Mouse (Mus musculus) MEL (cell line): Measurements from ENCODE around the gene Dcdc2c. TPM values are rescaled to one million over a fixed set of nuclear protein-coding genes. Genes with fewer than 3 reads are reported as not detected.

Source experiments
- DNase-seq: peaks from one replicate; pipeline ENCODE4 v3.0.0; 2011; ENCODE audit warnings: low read depth, low spot score
- H3K27ac ChIP-seq: 2 replicates; pipeline ENCODE4 v1.5.1; 2012; ENCODE audit warnings: low read depth, mild to moderate bottlenecking, control low read depth, low read length, moderate library complexity; ENCODE audit not compliant: control insufficient read depth
- H3K27me3 ChIP-seq, 2 experiments: fragments of 150-350 bp in 1 of 2; sonication (generic) in 1 of 2; 2 replicates each; pipeline ENCODE4 v1.6.1; 2012; ENCODE audit warnings: low read length in 2 of 2, mild to moderate bottlenecking in 2 of 2, improper control_type of control experiment in 1 of 2, moderate library complexity in 1 of 2; ENCODE audit not compliant: insufficient read depth in 2 of 2, control insufficient read depth in 1 of 2
- H3K36me3 ChIP-seq, 2 experiments: 2 replicates each; pipeline ENCODE4 v1.6.1; 2012 to 2014; ENCODE audit warnings: low read length in 2 of 2, improper control_type of control experiment in 1 of 2, inconsistent platforms in 1 of 2, mild to moderate bottlenecking in 1 of 2; ENCODE audit not compliant: insufficient read depth in 2 of 2, control insufficient read depth in 1 of 2
- H3K4me1 ChIP-seq, 2 experiments: fragments of 150-350 bp in 1 of 2; sonication (generic) in 1 of 2; 2 replicates each; pipeline ENCODE4 v1.6.1; 2012; ENCODE audit warnings: low read length in 2 of 2, improper control_type of control experiment in 1 of 2, mild to moderate bottlenecking in 1 of 2; ENCODE audit not compliant: insufficient read depth in 2 of 2, control insufficient read depth in 1 of 2
- H3K4me3 ChIP-seq, 2 experiments: fragments of 150-350 bp in 1 of 2; sonication (generic) in 1 of 2; 2 replicates each; pipeline ENCODE4 v1.5.1; 2012; ENCODE audit warnings: low read depth in 2 of 2, low read length in 2 of 2, mild to moderate bottlenecking in 2 of 2, moderate library complexity in 2 of 2, control low read depth in 1 of 2, improper control_type of control experiment in 1 of 2; ENCODE audit not compliant: control insufficient read depth in 1 of 2, insufficient read depth in 1 of 2
- H3K79me2 ChIP-seq: 2 replicates; pipeline ENCODE4 v1.6.1; 2012; ENCODE audit warnings: mild to moderate bottlenecking, low read length, moderate library complexity; ENCODE audit not compliant: control insufficient read depth, poor library complexity, insufficient read depth
- H3K9ac ChIP-seq: 2 replicates; pipeline ENCODE4 v1.6.1; 2012; ENCODE audit warnings: low read depth, mild to moderate bottlenecking, control low read depth, low read length, moderate library complexity; ENCODE audit not compliant: control insufficient read depth, poor library complexity, severe bottlenecking
- H3K9me3 ChIP-seq: fragments of 150-350 bp; sonication (generic); replicated peaks from 2 replicates; pipeline ENCODE4 v1.6.1; 2012; ENCODE audit warnings: mild to moderate bottlenecking, low read length, improper control_type of control experiment, moderate library complexity; ENCODE audit not compliant: insufficient read depth
- BHLHE40 ChIP-seq: IDR thresholded peaks from 2 replicates; pipeline ENCODE4 v1.6.1; 2012; ENCODE audit warnings: low read depth, mild to moderate bottlenecking, inconsistent platforms, low read length, improper control_type of control experiment, borderline replicate concordance
- CHD1 ChIP-seq: IDR thresholded peaks from 2 replicates; pipeline ENCODE4 v1.6.1; 2012; ENCODE audit warnings: low read depth, mild to moderate bottlenecking, inconsistent platforms, low read length, improper control_type of control experiment
- CHD2 ChIP-seq: IDR thresholded peaks from 2 replicates; pipeline ENCODE4 v1.6.1; 2011; ENCODE audit warnings: low read length, improper control_type of control experiment
- CTCF ChIP-seq, 3 experiments: IDR thresholded peaks in 2 of 3; conservative IDR thresholded peaks in 1 of 3; 2 replicates each; pipeline ENCODE4 v1.5.1; 2011 to 2012; ENCODE audit warnings: low read length in 3 of 3, low read depth in 2 of 3, mild to moderate bottlenecking in 2 of 3, improper control_type of control experiment in 1 of 3, inconsistent platforms in 1 of 3, mixed read lengths in 1 of 3, moderate library complexity in 1 of 3; ENCODE audit not compliant: control insufficient read depth in 1 of 3, insufficient read depth in 1 of 3, poor library complexity in 1 of 3, severe bottlenecking in 1 of 3
- E2F4 ChIP-seq: IDR thresholded peaks from 2 replicates; pipeline ENCODE4 v1.6.1; 2011; ENCODE audit warnings: low read depth, low read length, improper control_type of control experiment, borderline replicate concordance
- EP300 ChIP-seq, 2 experiments: IDR thresholded peaks; 2 replicates each; pipeline ENCODE4 v1.6.1; 2011; ENCODE audit warnings: improper control_type of control experiment in 2 of 2, low read length in 2 of 2, low read depth in 1 of 2, mild to moderate bottlenecking in 1 of 2
- ETS1 ChIP-seq: IDR thresholded peaks from 2 replicates; pipeline ENCODE4 v1.6.1; 2012; ENCODE audit warnings: low read depth, mild to moderate bottlenecking, inconsistent platforms, low read length, improper control_type of control experiment, moderate library complexity
- GABPA ChIP-seq: IDR thresholded peaks from 2 replicates; pipeline ENCODE4 v1.6.1; 2012; ENCODE audit warnings: low read depth, mild to moderate bottlenecking, inconsistent platforms, low read length, improper control_type of control experiment, moderate library complexity
- GATA1 ChIP-seq: IDR thresholded peaks from 2 replicates; pipeline ENCODE4 v1.6.1; 2011; ENCODE audit warnings: low read depth, low read length, improper control_type of control experiment
- HCFC1 ChIP-seq: IDR thresholded peaks from 2 replicates; pipeline ENCODE4 v1.6.1; 2012; ENCODE audit warnings: low read depth, mild to moderate bottlenecking, inconsistent platforms, low read length, improper control_type of control experiment, moderate library complexity
- JUND ChIP-seq: IDR thresholded peaks from 2 replicates; pipeline ENCODE4 v1.6.1; 2011; ENCODE audit warnings: low read depth, mild to moderate bottlenecking, improper control_type of control experiment, low read length
- KAT2A ChIP-seq: conservative IDR thresholded peaks from 2 replicates; pipeline ENCODE4 v1.6.1; 2012; ENCODE audit warnings: low read depth, low read length, improper control_type of control experiment, inconsistent platforms
- MAFK ChIP-seq: IDR thresholded peaks from 2 replicates; pipeline ENCODE4 v1.6.1; 2011; ENCODE audit warnings: low read depth, mild to moderate bottlenecking, low read length, improper control_type of control experiment, borderline replicate concordance
- MAX ChIP-seq: IDR thresholded peaks from 2 replicates; pipeline ENCODE4 v1.6.1; 2011; ENCODE audit warnings: low read length, improper control_type of control experiment
- MXI1 ChIP-seq: IDR thresholded peaks from 2 replicates; pipeline ENCODE4 v1.6.1; 2011; ENCODE audit warnings: mild to moderate bottlenecking, low read depth, low read length, improper control_type of control experiment
- MYB ChIP-seq: IDR thresholded peaks from 2 replicates; pipeline ENCODE4 v1.6.1; 2011; ENCODE audit warnings: mild to moderate bottlenecking, low read depth, low read length, improper control_type of control experiment
- MYC ChIP-seq: IDR thresholded peaks from 2 replicates; pipeline ENCODE4 v1.6.1; 2011; ENCODE audit warnings: low read depth, mild to moderate bottlenecking, low read length, improper control_type of control experiment, moderate library complexity
- NELFE ChIP-seq: IDR thresholded peaks from 2 replicates; pipeline ENCODE4 v1.6.1; 2011; ENCODE audit warnings: low read depth, low read length, improper control_type of control experiment
- NRF1 ChIP-seq: IDR thresholded peaks from 2 replicates; pipeline ENCODE4 v1.6.1; 2014; ENCODE audit warnings: low read depth, mild to moderate bottlenecking, inconsistent platforms, low read length, improper control_type of control experiment, moderate library complexity; ENCODE audit not compliant: poor library complexity, insufficient read depth, severe bottlenecking
- POLR2A ChIP-seq, 2 experiments: IDR thresholded peaks; 2 replicates each; pipeline ENCODE4 v1.6.1; 2011 to 2012; ENCODE audit warnings: low read length in 2 of 2, mild to moderate bottlenecking in 2 of 2, control low read depth in 1 of 2, improper control_type of control experiment in 1 of 2, low read depth in 1 of 2, moderate library complexity in 1 of 2; ENCODE audit not compliant: control insufficient read depth in 1 of 2, insufficient read depth in 1 of 2, poor library complexity in 1 of 2
- POLR2AphosphoS2 ChIP-seq: IDR thresholded peaks from 2 replicates; pipeline ENCODE4 v1.6.1; 2011; ENCODE audit warnings: low read length, improper control_type of control experiment
- POLR2AphosphoS5 ChIP-seq: IDR thresholded peaks from 2 replicates; pipeline ENCODE4 v1.6.1; 2012; ENCODE audit warnings: low read depth, borderline replicate concordance, mild to moderate bottlenecking, inconsistent platforms, low read length, moderate library complexity, mixed read lengths
- RAD21 ChIP-seq: IDR thresholded peaks from 2 replicates; pipeline ENCODE4 v1.6.1; 2011; ENCODE audit warnings: mild to moderate bottlenecking, low read depth, low read length, improper control_type of control experiment
- RCOR1 ChIP-seq: IDR thresholded peaks from 2 replicates; pipeline ENCODE4 v1.6.1; 2012; ENCODE audit warnings: low read depth, mild to moderate bottlenecking, inconsistent platforms, low read length, improper control_type of control experiment
- SIN3A ChIP-seq: IDR thresholded peaks from 2 replicates; pipeline ENCODE4 v1.6.1; 2012; ENCODE audit warnings: low read length, improper control_type of control experiment, inconsistent platforms
- SMC3 ChIP-seq: IDR thresholded peaks from 2 replicates; pipeline ENCODE4 v1.6.1; 2011; ENCODE audit warnings: low read depth, low read length, improper control_type of control experiment
- TAL1 ChIP-seq: IDR thresholded peaks from 2 replicates; pipeline ENCODE4 v1.6.1; 2012; ENCODE audit warnings: mild to moderate bottlenecking, inconsistent platforms, low read length, moderate library complexity, mixed read lengths
- TBP ChIP-seq: IDR thresholded peaks from 2 replicates; pipeline ENCODE4 v1.8.0; 2011; ENCODE audit warnings: low read depth, low read length, improper control_type of control experiment
- TCF12 ChIP-seq: IDR thresholded peaks from 2 replicates; pipeline ENCODE4 v1.6.1; 2014; ENCODE audit warnings: low read depth, mild to moderate bottlenecking, inconsistent platforms, low read length, improper control_type of control experiment, moderate library complexity
- UBTF ChIP-seq: IDR thresholded peaks from 2 replicates; pipeline ENCODE4 v1.6.1; 2012; ENCODE audit warnings: low read depth, mild to moderate bottlenecking, inconsistent platforms, low read length, improper control_type of control experiment, moderate library complexity, borderline replicate concordance; ENCODE audit not compliant: insufficient read depth
- USF1 ChIP-seq: IDR thresholded peaks from 2 replicates; pipeline ENCODE4 v1.6.1; 2014; ENCODE audit warnings: low read depth, mild to moderate bottlenecking, inconsistent platforms, low read length, improper control_type of control experiment, moderate library complexity
- USF2 ChIP-seq, 2 experiments: IDR thresholded peaks; 2 replicates each; pipeline ENCODE4 v1.6.1; 2011 to 2012; ENCODE audit warnings: improper control_type of control experiment in 2 of 2, low read length in 2 of 2, borderline replicate concordance in 1 of 2, inconsistent platforms in 1 of 2, low read depth in 1 of 2, mild to moderate bottlenecking in 1 of 2; ENCODE audit not compliant: insufficient read depth in 1 of 2
- ZC3H11A ChIP-seq: IDR thresholded peaks from 2 replicates; pipeline ENCODE4 v1.6.1; 2012; ENCODE audit warnings: low read depth, mild to moderate bottlenecking, inconsistent platforms, low read length, improper control_type of control experiment
- ZKSCAN1 ChIP-seq: IDR thresholded peaks from 2 replicates; pipeline ENCODE4 v1.6.1; 2012; ENCODE audit warnings: low read depth, mild to moderate bottlenecking, inconsistent platforms, low read length, improper control_type of control experiment, moderate library complexity
- ZMIZ1 ChIP-seq: IDR thresholded peaks from 2 replicates; pipeline ENCODE4 v1.6.1; 2012; ENCODE audit warnings: low read depth, mild to moderate bottlenecking, inconsistent platforms, low read length, improper control_type of control experiment, moderate library complexity
- ZNF384 ChIP-seq: IDR thresholded peaks from 2 replicates; pipeline ENCODE4 v1.6.1; 2012; ENCODE audit warnings: low read depth, mild to moderate bottlenecking, inconsistent platforms, low read length, improper control_type of control experiment
- polyA plus RNA-seq, 2 experiments: library from polyadenylated mRNA; stranded (reverse) in 1 of 2; unstranded in 1 of 2; fragments of >175 nt in 1 of 2; fragments of >200 nt in 1 of 2; gene quantifications; 2 replicates each; pipeline versions ENCODE4 v1.2.1 to v1.2.4; 2012; ENCODE audit warnings: low replicate concordance in 2 of 2, low read depth in 1 of 2; ENCODE audit not compliant: insufficient read length in 2 of 2, insufficient read depth in 1 of 2, missing spikeins in 1 of 2
- total RNA-seq: library from RNA; depleted of rRNA; stranded (reverse); fragments of 300-350 nt; gene quantifications from 2 replicates; pipeline ENCODE4 v1.2.3, GENCODE M21; 2012

The Dcdc2c gene
- total and polyA plus RNA-seq, 3 experiments = 0.06 TPM; not detected in 2

- Histone ChIP-seq H3K4me1 (peaks cover 14 to 32% of the 10 kb centered on the region in 2 experiments; a peak in 3 of 4 replicates), H3K27me3 (no peaks in the 10 kb centered on the region), H3K4me3 (no peak overlapping the region), H3K9me3 (no peaks in the 10 kb centered on the region), H3K27ac (peak overlapping the region; percentile 69), H3K79me2 (no peaks in the 10 kb centered on the region), H3K36me3 (peaks cover 0 to 22% of the 10 kb centered on the region in 2 experiments; a peak in 2 of 4 replicates), H3K9ac (no peak overlapping the region)
- DNase-seq = peak; percentile 75
- TF ChIP-seq GATA1 = peak; percentile 66
- peak; percentile 64 for TF ChIP-seq TAL1
- TF ChIP-seq MAX = peak; percentile 28; the same call in 1 of the 2 replicates
- no peak for TF ChIP-seq POLR2A (IDR thresholded peaks at IDR 0.05; ENCODE audit: control insufficient read depth in 1 of 2, insufficient read depth in 1 of 2, low read depth in 1 of 2, low read length in 2 of 2, poor library complexity in 1 of 2)
- peak; percentile 72 for TF ChIP-seq TCF12
- TF ChIP-seq HCFC1 = 0 out of 2 replicates have a peak, but pooled peaks have one; percentile 16
- TF ChIP-seq POLR2AphosphoS5 = no peak
- TF ChIP-seq SIN3A = peak; percentile 61
- TF ChIP-seq JUND = no peak
- TF ChIP-seq CTCF (IDR thresholded peaks at IDR 0.05 in 2 of 3, conservative IDR thresholded peaks at IDR 0.05 in 1 of 3; ENCODE audit: control insufficient read depth in 1 of 3, insufficient read depth in 1 of 3, low read depth in 2 of 3, low read length in 3 of 3, poor library complexity in 1 of 3, severe bottlenecking in 1 of 3) = no peak
- TF ChIP-seq USF1 = no peak
- no peak for TF ChIP-seq POLR2AphosphoS2
- TF ChIP-seq NELFE = no peak
- TF ChIP-seq GABPA = no peak
- TF ChIP-seq E2F4 = no peak
- no peak for TF ChIP-seq USF2 (IDR thresholded peaks at IDR 0.05; ENCODE audit: borderline replicate concordance in 1 of 2, insufficient read depth in 1 of 2, low read depth in 1 of 2, low read length in 2 of 2)
- TF ChIP-seq UBTF = no peak
- 0 out of 2 replicates have a peak, but pooled peaks have one; percentile 12 for TF ChIP-seq RCOR1
- no peak for TF ChIP-seq SMC3
- TF ChIP-seq MAFK = no peak
- no peak for TF ChIP-seq ZMIZ1
- peak; percentile 66 to 72 for TF ChIP-seq EP300 (IDR thresholded peaks at IDR 0.05; ENCODE audit: low read depth in 1 of 2, low read length in 2 of 2)
- TF ChIP-seq MYB = no peak
- TF ChIP-seq MYC = 0 out of 2 replicates have a peak, but pooled peaks have one; percentile 8
- no peak for TF ChIP-seq NRF1
- TF ChIP-seq ETS1 = peak; percentile 48; the same call in 1 of the 2 replicates
- no peak for TF ChIP-seq CHD2
- TF ChIP-seq CHD1 = no peak
- TF ChIP-seq BHLHE40 = peak; percentile 82
- 0 out of 2 replicates have a peak, but pooled peaks have one; percentile 27 for TF ChIP-seq TBP
- no peak for TF ChIP-seq ZNF384
- TF ChIP-seq KAT2A = no peak
- no peak for TF ChIP-seq ZKSCAN1
- TF ChIP-seq RAD21 = no peak
- no peak for TF ChIP-seq MXI1
- no peak for TF ChIP-seq ZC3H11A
Measured at GRCm38 (mm10) chr12:28575366-28576070, 23.3 kb upstream of the Dcdc2c start.
